Mouse (Mus musculus) embryo, embryonic 10 days (tissue): ENCODE data around the gene Ccl1.

Experiments
- DNase-seq: peaks from one replicate; pipeline ENCODE4 v3.0.0-alpha.2; 2015; ENCODE audit warnings: low spot score

The Ccl1 gene

GRCm38 (mm10) chr11:82205221-82205620 lies 100.3 kb downstream of the Ccl1 start:
- no peak for DNase-seq

DNA sequence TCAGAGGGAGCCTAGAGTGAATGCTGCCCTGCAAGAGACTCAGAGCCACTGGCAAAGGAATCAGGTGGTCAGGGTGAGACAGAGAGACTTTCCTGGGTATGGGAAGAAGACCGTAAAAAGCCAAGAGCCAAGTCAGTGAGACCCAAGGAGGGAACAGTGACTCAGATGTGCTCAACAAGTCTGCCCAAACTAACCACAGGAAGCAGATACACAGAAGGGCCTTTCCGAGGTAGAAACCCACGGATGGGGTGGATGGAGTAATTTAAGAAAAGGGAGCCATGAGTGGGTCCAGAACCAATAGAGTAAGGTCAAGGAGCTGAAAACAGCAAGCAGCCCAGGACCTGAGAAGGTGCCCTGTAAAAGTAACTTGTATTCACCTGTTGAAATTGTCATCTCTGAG lies 101.8 kb downstream of the Ccl1 start:
- DNase-seq: no peak

GRCm38 (mm10) chr11:82197774-82198173 lies 107.7 kb downstream of the Ccl1 start:
- no peak for DNase-seq

GRCm38 (mm10) chr11:82194980-82195379 lies 110.5 kb downstream of the Ccl1 start:
- DNase-seq: no peak

- DNase-seq: no peak
Measured at GRCm38 (mm10) chr11:82193826-82194225, 111.7 kb downstream of the Ccl1 start.

- DNase-seq: no peak
Measured at GRCm38 (mm10) chr11:82189782-82190563, 115.5 kb downstream of the Ccl1 start.

- no peak for DNase-seq
Measured at GRCm38 (mm10) chr11:82185684-82186083, 119.8 kb downstream of the Ccl1 start.

- DNase-seq: no peak
Measured at GRCm38 (mm10) chr11:82183281-82183935, 122.1 kb downstream of the Ccl1 start.

GRCm38 (mm10) chr11:82182401-82182800 lies 123.1 kb downstream of the Ccl1 start:
- no peak for DNase-seq

GRCm38 (mm10) chr11:82181331-82181730 lies 124.2 kb downstream of the Ccl1 start:
- no peak for DNase-seq

GRCm38 (mm10) chr11:82178161-82178560 lies 127.3 kb downstream of the Ccl1 start:
- no peak for DNase-seq

DNA sequence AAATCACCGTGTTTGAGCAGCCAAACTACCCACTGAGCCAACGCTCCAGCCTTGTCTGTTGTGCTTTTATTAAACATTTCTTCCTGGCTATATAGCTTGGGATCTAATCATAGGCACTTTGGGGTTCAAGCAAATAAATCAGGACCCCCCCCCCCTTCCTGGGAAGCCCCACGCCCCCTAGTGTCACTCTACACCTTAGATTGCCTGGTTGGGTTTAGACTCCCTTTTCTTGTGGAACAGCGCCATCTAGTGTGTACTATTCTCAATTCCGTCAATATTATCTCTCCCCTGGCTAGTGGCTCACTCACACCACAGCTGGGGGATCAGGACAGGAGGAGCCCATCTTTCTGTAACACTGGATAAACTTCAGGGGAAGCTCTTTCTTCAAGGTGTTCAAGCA lies 127.8 kb downstream of the Ccl1 start:
- DNase-seq: peak; percentile 85

- DNase-seq: peak; percentile 86
Measured at GRCm38 (mm10) chr11:82174794-82175193, 130.7 kb downstream of the Ccl1 start.

GRCm38 (mm10) chr11:82173491-82173890 lies 132.0 kb downstream of the Ccl1 start:
- DNase-seq: no peak

DNA sequence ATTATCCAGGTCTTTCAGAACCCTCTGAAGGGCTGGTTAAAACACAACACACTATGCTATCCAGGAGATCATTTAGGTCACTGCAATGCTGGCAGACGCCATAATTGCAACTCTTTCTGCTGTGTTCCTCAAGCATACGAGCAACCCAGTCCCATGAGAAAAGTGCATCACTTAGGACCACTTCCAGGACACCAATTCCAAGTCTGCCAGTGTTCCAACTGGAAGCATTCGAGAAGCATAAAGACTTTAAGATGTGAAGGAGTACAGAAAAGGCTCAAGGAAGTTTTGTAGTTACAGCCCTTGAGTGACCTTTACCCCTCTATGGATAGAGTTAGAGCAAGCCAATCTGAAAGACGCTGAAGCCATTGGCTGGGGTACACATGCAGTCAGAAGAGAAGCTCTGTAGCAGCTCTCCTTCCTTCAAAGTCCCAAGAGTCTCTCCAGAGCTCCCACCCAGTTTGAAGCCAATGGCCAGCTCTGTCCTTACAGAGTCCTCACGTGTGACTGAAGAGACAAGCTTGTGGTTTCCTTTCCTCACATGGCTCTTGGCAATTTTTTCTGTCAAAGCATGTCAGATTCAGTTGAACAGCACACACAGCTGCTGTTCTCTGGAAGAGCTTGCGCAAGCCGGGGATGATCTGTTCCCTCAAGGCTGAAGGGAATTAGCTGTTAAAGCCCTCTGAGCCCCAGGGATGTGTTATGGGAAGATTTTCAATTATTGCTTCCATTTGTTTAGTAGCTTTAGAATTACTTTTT lies 134.0 kb downstream of the Ccl1 start:
- DNase-seq: no peak

DNA sequence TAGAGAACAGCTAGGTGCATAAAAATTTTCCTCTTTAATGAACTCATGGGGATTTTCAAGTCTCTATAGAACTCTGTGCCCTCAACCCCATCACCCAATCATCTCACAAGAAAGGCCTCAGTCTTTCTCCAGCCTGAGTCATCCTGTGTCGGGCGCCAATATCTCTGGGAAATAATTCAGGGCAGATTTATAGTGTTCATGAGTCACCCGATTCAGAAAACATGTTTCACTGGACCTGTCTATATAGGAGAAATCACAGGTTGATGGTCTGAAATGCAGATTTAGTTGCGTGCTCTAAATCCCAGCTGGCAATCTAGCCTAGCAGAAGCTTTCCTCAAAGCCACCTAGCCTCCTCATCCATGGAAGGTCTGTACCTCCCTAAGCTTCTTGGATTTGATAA lies 136.0 kb downstream of the Ccl1 start:
- no peak for DNase-seq

DNA sequence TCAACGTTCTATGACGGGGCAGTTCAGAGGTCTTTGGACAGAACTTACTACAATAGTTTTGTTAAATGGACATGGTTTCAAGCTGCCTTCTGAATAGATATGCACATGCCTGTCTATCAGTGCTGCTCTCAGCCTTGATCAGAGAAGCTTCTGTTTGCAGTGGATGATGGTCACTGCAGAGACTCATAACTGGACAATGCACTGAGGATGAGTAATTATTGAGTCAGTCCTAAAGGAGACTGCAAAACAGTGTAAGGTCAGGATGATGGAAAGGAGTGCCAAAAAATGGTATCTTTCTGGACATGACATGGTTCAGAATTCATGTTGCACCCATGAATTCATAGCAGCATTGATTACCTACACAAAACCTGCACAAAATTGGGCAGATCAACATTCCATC lies 137.2 kb downstream of the Ccl1 start:
- DNase-seq: no peak

GRCm38 (mm10) chr11:82163285-82163684 lies 142.2 kb downstream of the Ccl1 start:
- DNase-seq: no peak

GRCm38 (mm10) chr11:82159126-82159525 lies 146.4 kb downstream of the Ccl1 start:
- no peak for DNase-seq

- no peak for DNase-seq
Measured at GRCm38 (mm10) chr11:82139492-82140094, 165.9 kb downstream of the Ccl1 start.

DNA sequence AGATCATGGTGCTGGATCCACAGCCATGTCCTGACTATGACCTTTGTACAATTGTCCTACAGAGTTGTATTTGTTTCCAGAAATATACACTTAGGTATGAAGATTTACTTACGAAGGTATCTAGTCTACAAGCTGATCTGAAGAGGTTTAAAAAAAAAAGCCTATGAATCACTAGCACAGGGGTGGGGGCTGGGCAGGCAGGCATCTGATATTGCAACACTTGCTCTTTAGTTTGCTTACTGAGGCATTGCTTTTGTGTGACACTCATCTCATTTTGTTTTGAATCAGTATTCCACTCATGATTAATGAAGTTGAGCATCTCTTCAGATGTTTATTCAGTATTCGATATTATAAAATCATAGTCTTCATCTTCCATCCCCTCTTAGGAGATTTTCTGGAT lies 169.3 kb downstream of the Ccl1 start:
- DNase-seq: no peak

- DNase-seq: no peak
Measured at GRCm38 (mm10) chr11:82132977-82133376, 172.5 kb downstream of the Ccl1 start.
